Mouse (Mus musculus): ENCODE measurements at regions not wholly inside any gene's neighbourhood (a gene's known extent, or its start where the extent isn't known, plus 50 kb on each side); places are given as distances from the start of the nearest gene placed in this dataset.

GRCm38 (mm10) chr5:103374162-103374561 lies 50.8 kb upstream of the Ptpn13 start:
- H3K27ac ChIP-seq (replicated peaks; ENCODE audit: low read depth, low read length), result no peak overlapping the region
- H3K4me1 ChIP-seq (ENCODE audit: control insufficient read depth, insufficient read depth, low read length), result no peaks in the 10 kb centered on the region
- H3K4me3 ChIP-seq (ENCODE audit: low read depth, low read length), result no peak overlapping the region
- WGBS, result 87% methylated on average over 6 of the region's 6 CpGs
- ATAC-seq (ENCODE audit: insufficient number of reproducible peaks, low FRiP score, low TSS enrichment, low read depth) (no peak), DNase-seq (ENCODE audit: low spot score) (no peak)
- H3K27me3 ChIP-seq (ENCODE audit: control insufficient read depth, insufficient read depth, low read length), result no peaks in the 10 kb centered on the region
- no peak overlapping the region for H3K9ac ChIP-seq (ENCODE audit: low read length)
- no peaks in the 10 kb centered on the region for H3K9me3 ChIP-seq (ENCODE audit: control insufficient read depth, low read length)
- H3K4me2 ChIP-seq (ENCODE audit: low read depth, severe bottlenecking), result no peak overlapping the region
- H3K36me3 ChIP-seq (ENCODE audit: control insufficient read depth, insufficient read depth, low read length), result no peaks in the 10 kb centered on the region

DNA sequence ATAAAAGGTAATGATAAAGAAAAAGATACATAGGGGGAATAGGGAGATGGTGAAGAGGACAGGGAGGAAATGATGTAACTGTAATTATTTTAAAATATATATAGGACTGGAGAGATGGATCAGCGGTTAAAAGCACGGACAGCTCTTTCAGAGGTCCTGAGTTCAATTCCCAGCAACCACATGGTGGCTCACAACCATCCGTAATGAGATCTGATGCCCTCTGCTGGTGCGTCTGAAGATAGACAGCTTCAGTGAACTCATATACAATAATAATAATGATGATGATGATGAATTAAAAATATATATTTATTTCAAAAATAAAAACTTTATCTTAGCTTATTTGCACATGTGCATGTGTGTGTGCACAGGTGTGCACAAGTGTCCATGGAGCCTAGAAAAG lies 51.9 kb upstream of the Ptpn13 start:
- H3K27ac ChIP-seq (replicated peaks; ENCODE audit: low read depth, low read length), result no peak overlapping the region
- no peak overlapping the region for H3K4me2 ChIP-seq (ENCODE audit: low read depth, severe bottlenecking)
- ATAC-seq (ENCODE audit: insufficient number of reproducible peaks, low FRiP score, low TSS enrichment, low read depth) (no peak), DNase-seq (ENCODE audit: low spot score) (no peak)
- no peak overlapping the region for H3K9ac ChIP-seq (ENCODE audit: low read length)
- H3K4me3 ChIP-seq (ENCODE audit: low read depth, low read length), result no peak overlapping the region
- WGBS, result 86% methylated on average over 4 of the region's 4 CpGs
- H3K4me1 ChIP-seq (ENCODE audit: control insufficient read depth, insufficient read depth, low read length), result no peaks in the 10 kb centered on the region
- no peaks in the 10 kb centered on the region for H3K9me3 ChIP-seq (ENCODE audit: control insufficient read depth, low read length)
- H3K36me3 ChIP-seq (ENCODE audit: control insufficient read depth, insufficient read depth, low read length), result no peaks in the 10 kb centered on the region
- H3K27me3 ChIP-seq (ENCODE audit: control insufficient read depth, insufficient read depth, low read length), result no peaks in the 10 kb centered on the region

- no peak overlapping the region for H3K9ac ChIP-seq (ENCODE audit: low read length)
- ATAC-seq (ENCODE audit: insufficient number of reproducible peaks, low FRiP score, low TSS enrichment, low read depth) (no peak), DNase-seq (ENCODE audit: low spot score) (no peak)
- H3K4me3 ChIP-seq (ENCODE audit: low read depth, low read length), result no peak overlapping the region
- no peak overlapping the region for H3K27ac ChIP-seq (replicated peaks; ENCODE audit: low read depth, low read length)
- no peaks in the 10 kb centered on the region for H3K9me3 ChIP-seq (ENCODE audit: control insufficient read depth, low read length)
- no peak overlapping the region for H3K4me2 ChIP-seq (ENCODE audit: low read depth, severe bottlenecking)
- H3K36me3 ChIP-seq (ENCODE audit: control insufficient read depth, insufficient read depth, low read length), result no peaks in the 10 kb centered on the region
- 87% methylated on average over 4 of the region's 4 CpGs for WGBS
- H3K27me3 ChIP-seq (ENCODE audit: control insufficient read depth, insufficient read depth, low read length), result no peaks in the 10 kb centered on the region
- no peaks in the 10 kb centered on the region for H3K4me1 ChIP-seq (ENCODE audit: control insufficient read depth, insufficient read depth, low read length)
Measured at GRCm38 (mm10) chr5:103370456-103370855, 54.5 kb upstream of the Ptpn13 start.

DNA sequence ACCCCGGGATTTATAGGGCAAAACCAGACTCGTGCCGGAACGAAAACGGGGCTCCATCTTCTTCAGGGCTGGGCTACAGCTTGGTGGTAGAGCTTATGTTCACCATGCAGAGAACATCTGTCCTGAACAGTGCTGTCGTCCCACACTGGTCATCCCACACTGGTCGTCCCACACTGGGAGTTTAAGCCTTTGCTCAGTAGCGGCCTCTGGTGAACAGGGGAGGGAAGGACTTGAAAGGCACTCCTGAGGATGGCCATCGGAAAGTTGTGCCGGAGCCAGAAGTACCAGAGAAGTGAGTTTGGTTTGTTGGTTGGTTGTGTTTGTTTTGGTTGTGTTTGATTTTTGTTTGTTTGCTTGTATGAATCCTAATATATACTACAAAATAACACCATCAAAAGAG lies 56.0 kb upstream of the Ptpn13 start:
- ATAC-seq (ENCODE audit: insufficient number of reproducible peaks, low FRiP score, low TSS enrichment, low read depth) (no peak), DNase-seq (ENCODE audit: low spot score) (no peak)
- Histone ChIP-seq H3K36me3 (ENCODE audit: control insufficient read depth, insufficient read depth, low read length) (no peaks in the 10 kb centered on the region), H3K4me2 (ENCODE audit: low read depth, severe bottlenecking) (no peak overlapping the region), H3K27me3 (ENCODE audit: control insufficient read depth, insufficient read depth, low read length) (no peaks in the 10 kb centered on the region), H3K4me3 (ENCODE audit: low read depth, low read length) (no peak overlapping the region), H3K4me1 (ENCODE audit: control insufficient read depth, insufficient read depth, low read length) (no peaks in the 10 kb centered on the region), H3K9me3 (ENCODE audit: control insufficient read depth, low read length) (no peaks in the 10 kb centered on the region; the same call in 1 of the 2 replicates), H3K27ac (replicated peaks; ENCODE audit: low read depth, low read length) (no peak overlapping the region), H3K9ac (ENCODE audit: low read length) (no peak overlapping the region)
- WGBS, result 78% methylated on average over 10 of the region's 10 CpGs

GRCm38 (mm10) chr5:103367201-103367671 lies 57.8 kb upstream of the Ptpn13 start:
- Histone ChIP-seq H3K27me3 (ENCODE audit: control insufficient read depth, insufficient read depth, low read length) (no peaks in the 10 kb centered on the region), H3K27ac (replicated peaks; ENCODE audit: low read depth, low read length) (no peak overlapping the region), H3K4me1 (ENCODE audit: control insufficient read depth, insufficient read depth, low read length) (no peaks in the 10 kb centered on the region), H3K36me3 (ENCODE audit: control insufficient read depth, insufficient read depth, low read length) (no peaks in the 10 kb centered on the region), H3K4me2 (ENCODE audit: low read depth, severe bottlenecking) (no peak overlapping the region), H3K4me3 (ENCODE audit: low read depth, low read length) (no peak overlapping the region), H3K9ac (ENCODE audit: low read length) (no peak overlapping the region), H3K9me3 (ENCODE audit: control insufficient read depth, low read length) (no peaks in the 10 kb centered on the region; the same call in 1 of the 2 replicates)
- DNase-seq (ENCODE audit: low spot score), result no peak
- no peak for ATAC-seq (ENCODE audit: insufficient number of reproducible peaks, low FRiP score, low TSS enrichment, low read depth)
- WGBS, result 60% methylated on average over 12 of the region's 12 CpGs

- Histone ChIP-seq H3K27ac (replicated peaks; ENCODE audit: low read depth, low read length) (no peak overlapping the region), H3K9ac (ENCODE audit: low read length) (no peak overlapping the region), H3K27me3 (ENCODE audit: control insufficient read depth, insufficient read depth, low read length) (no peaks in the 10 kb centered on the region), H3K4me3 (ENCODE audit: low read depth, low read length) (no peak overlapping the region), H3K9me3 (ENCODE audit: control insufficient read depth, low read length) (no peaks in the 10 kb centered on the region; the same call in 1 of the 2 replicates), H3K4me1 (ENCODE audit: control insufficient read depth, insufficient read depth, low read length) (no peaks in the 10 kb centered on the region), H3K36me3 (ENCODE audit: control insufficient read depth, insufficient read depth, low read length) (no peaks in the 10 kb centered on the region), H3K4me2 (ENCODE audit: low read depth, severe bottlenecking) (no peak overlapping the region)
- no peak for DNase-seq (ENCODE audit: low spot score)
- no peak for ATAC-seq (ENCODE audit: insufficient number of reproducible peaks, low FRiP score, low TSS enrichment, low read depth)
- 91% methylated on average over 19 of the region's 19 CpGs for WGBS
Measured at GRCm38 (mm10) chr5:103365700-103366448, 59.1 kb upstream of the Ptpn13 start.

DNA sequence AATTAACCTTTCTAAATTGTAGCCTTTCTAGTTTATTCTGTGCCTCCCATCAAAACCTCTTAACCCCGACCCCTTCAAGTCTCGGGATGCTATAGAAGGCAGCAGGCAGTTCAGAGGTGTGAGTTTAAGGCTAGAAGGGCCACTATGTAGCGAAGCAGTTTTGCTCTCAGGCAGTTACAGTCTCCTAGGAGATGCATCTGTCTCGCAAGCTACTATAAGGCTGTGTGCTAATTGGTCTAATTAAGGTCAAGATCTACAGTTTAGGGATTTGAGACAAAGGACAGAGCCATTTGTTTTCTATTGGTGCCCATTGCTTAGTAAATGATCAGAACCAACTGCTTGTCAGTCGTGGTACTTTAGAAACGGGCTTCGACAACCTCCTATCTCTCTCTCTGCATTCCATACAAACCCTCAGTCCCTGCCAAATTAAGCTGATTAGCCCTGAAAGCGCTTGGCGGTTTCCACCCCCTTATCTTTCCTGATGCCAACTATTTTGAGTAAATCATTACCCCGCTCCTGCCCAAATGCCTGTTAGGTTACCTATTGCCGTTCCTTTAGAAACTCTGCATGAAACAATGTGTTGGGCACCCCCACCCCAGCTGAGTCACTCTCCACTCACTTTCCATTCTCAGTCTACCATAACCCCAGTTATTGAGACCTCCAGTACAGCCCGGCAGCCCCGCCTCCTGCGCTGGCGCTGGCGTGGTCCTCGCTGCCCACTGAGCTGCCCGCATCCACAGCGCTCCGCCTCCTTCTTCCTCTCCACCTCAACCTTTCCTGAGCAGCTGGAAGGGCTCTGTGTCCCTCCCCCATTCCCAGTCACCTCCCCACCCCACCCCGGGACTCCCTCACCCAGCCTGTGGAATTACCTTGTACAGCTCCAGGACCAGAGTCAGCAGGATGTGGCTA lies 59.9 kb upstream of the Ptpn13 start:
- WGBS, result 85% methylated on average over 21 of the region's 21 CpGs
- H3K4me3 ChIP-seq (ENCODE audit: low read depth, low read length), result no peak overlapping the region
- H3K27ac ChIP-seq (replicated peaks; ENCODE audit: low read depth, low read length), result no peak overlapping the region
- H3K9me3 ChIP-seq (ENCODE audit: control insufficient read depth, low read length), result no peaks in the 10 kb centered on the region; the same call in 1 of the 2 replicates
- H3K4me1 ChIP-seq (ENCODE audit: control insufficient read depth, insufficient read depth, low read length), result no peaks in the 10 kb centered on the region
- ATAC-seq (ENCODE audit: insufficient number of reproducible peaks, low FRiP score, low TSS enrichment, low read depth), result no peak
- no peak overlapping the region for H3K4me2 ChIP-seq (ENCODE audit: low read depth, severe bottlenecking)
- no peaks in the 10 kb centered on the region for H3K36me3 ChIP-seq (ENCODE audit: control insufficient read depth, insufficient read depth, low read length)
- no peak for DNase-seq (ENCODE audit: low spot score)
- H3K9ac ChIP-seq (ENCODE audit: low read length), result no peak overlapping the region
- no peaks in the 10 kb centered on the region for H3K27me3 ChIP-seq (ENCODE audit: control insufficient read depth, insufficient read depth, low read length)

DNA sequence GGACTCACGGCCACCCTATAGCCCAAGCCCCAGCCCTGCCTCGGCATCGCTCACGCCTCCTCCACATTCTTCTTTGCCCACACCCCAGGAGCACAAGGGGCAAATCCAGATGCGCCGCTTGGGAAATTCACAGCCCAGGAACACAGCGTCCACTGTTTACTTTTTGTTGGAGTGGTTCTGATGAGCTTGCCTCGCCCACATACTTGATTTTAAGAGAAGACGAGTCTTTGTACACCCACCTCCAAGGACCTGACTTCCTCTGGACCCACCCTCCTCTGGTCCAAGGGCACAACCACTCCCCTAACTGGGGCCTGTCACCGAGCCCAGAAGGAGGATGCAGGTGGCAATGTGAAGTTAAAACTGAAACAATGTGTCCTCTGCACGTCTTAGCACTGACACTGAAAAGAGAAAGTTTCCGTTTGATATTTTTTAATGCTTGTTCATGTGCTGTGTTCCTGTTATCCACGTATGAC lies 64.2 kb upstream of the Ptpn13 start:
- 86% methylated on average over 13 of the region's 13 CpGs for WGBS
- no peak for DNase-seq (ENCODE audit: low spot score)
- Histone ChIP-seq H3K27ac (replicated peaks; ENCODE audit: low read depth, low read length) (no peak overlapping the region), H3K4me1 (ENCODE audit: control insufficient read depth, insufficient read depth, low read length) (no peaks in the 10 kb centered on the region), H3K9ac (ENCODE audit: low read length) (no peak overlapping the region), H3K4me3 (ENCODE audit: low read depth, low read length) (no peak overlapping the region), H3K36me3 (ENCODE audit: control insufficient read depth, insufficient read depth, low read length) (no peaks in the 10 kb centered on the region), H3K27me3 (ENCODE audit: control insufficient read depth, insufficient read depth, low read length) (no peaks in the 10 kb centered on the region), H3K4me2 (ENCODE audit: low read depth, severe bottlenecking) (no peak overlapping the region), H3K9me3 (ENCODE audit: control insufficient read depth, low read length) (no peaks in the 10 kb centered on the region; the same call in 1 of the 2 replicates)
- ATAC-seq (ENCODE audit: insufficient number of reproducible peaks, low FRiP score, low TSS enrichment, low read depth), result no peak

All from limb, embryonic 11.5 days (tissue).